Mouse (Mus musculus): Measurements from ENCODE around the gene Chst15.
A peak's percentile ranks its signal among the peaks of the same experiment; 100 is the strongest.

The Chst15 gene

GRCm38 (mm10) chr7:132317036-132317541 lies at the start of gene Chst15:
Chst15 (minus strand) TSS chr7:132317228.
- DNase-seq (ENCODE audit: low spot score): peak; percentile 68

GRCm38 (mm10) chr7:132365703-132366384 lies 48.8 kb upstream of the Chst15 start:
- DNase-seq (ENCODE audit: low spot score): no peak

GRCm38 (mm10) chr7:132365111-132365510 lies 48.1 kb upstream of the Chst15 start:
- no peak for DNase-seq (ENCODE audit: low spot score)

- no peak for DNase-seq (ENCODE audit: low spot score)
Measured at GRCm38 (mm10) chr7:132364506-132364905, 47.5 kb upstream of the Chst15 start.

- DNase-seq (ENCODE audit: low spot score): no peak
Measured at GRCm38 (mm10) chr7:132360336-132360735, 43.3 kb upstream of the Chst15 start.

GRCm38 (mm10) chr7:132358709-132359108 lies 41.7 kb upstream of the Chst15 start:
- no peak for DNase-seq (ENCODE audit: low spot score)

- no peak for DNase-seq (ENCODE audit: low spot score)
Measured at GRCm38 (mm10) chr7:132358250-132358649, 41.2 kb upstream of the Chst15 start.

GRCm38 (mm10) chr7:132357841-132358237 lies 40.8 kb upstream of the Chst15 start:
- DNase-seq (ENCODE audit: low spot score): no peak

GRCm38 (mm10) chr7:132356881-132357840 lies 40.1 kb upstream of the Chst15 start:
- DNase-seq (ENCODE audit: low spot score): no peak

GRCm38 (mm10) chr7:132356185-132356584 lies 39.2 kb upstream of the Chst15 start:
- no peak for DNase-seq (ENCODE audit: low spot score)

- DNase-seq (ENCODE audit: low spot score): no peak
Measured at GRCm38 (mm10) chr7:132355767-132356166, 38.7 kb upstream of the Chst15 start.

GRCm38 (mm10) chr7:132349075-132349572 lies 32.1 kb upstream of the Chst15 start:
- no peak for DNase-seq (ENCODE audit: low spot score)

GRCm38 (mm10) chr7:132347273-132348045 lies 30.4 kb upstream of the Chst15 start:
- no peak for DNase-seq (ENCODE audit: low spot score)

- peak; percentile 37 for DNase-seq (ENCODE audit: low spot score)
Measured at GRCm38 (mm10) chr7:132345526-132346070, 28.6 kb upstream of the Chst15 start.

- DNase-seq (ENCODE audit: low spot score): no peak
Measured at GRCm38 (mm10) chr7:132344606-132345005, 27.6 kb upstream of the Chst15 start.

- DNase-seq (ENCODE audit: low spot score): no peak
Measured at GRCm38 (mm10) chr7:132343900-132344299, 26.9 kb upstream of the Chst15 start.

GRCm38 (mm10) chr7:132343146-132343545 lies 26.1 kb upstream of the Chst15 start:
- no peak for DNase-seq (ENCODE audit: low spot score)

- no peak for DNase-seq (ENCODE audit: low spot score)
Measured at GRCm38 (mm10) chr7:132339041-132339839, 22.2 kb upstream of the Chst15 start.

GRCm38 (mm10) chr7:132338350-132338749 lies 21.3 kb upstream of the Chst15 start:
- no peak for DNase-seq (ENCODE audit: low spot score)

- DNase-seq (ENCODE audit: low spot score): no peak
Measured at GRCm38 (mm10) chr7:132337268-132337917, 20.4 kb upstream of the Chst15 start.

Measured in retina, embryonic 14.5 days (tissue).